Mouse (Mus musculus) thymus, adult 2 months (tissue): ENCODE results near the gene Gm11937.
"Not testable (repeated sequence)": the region's sequence is repeated elsewhere in the genome, so short reads cannot be mapped to it uniquely, and the experiment has no call there.

Experiments
- CTCF ChIP-seq: fragments of 200-500 bp; IDR thresholded peaks from 2 replicates; pipeline ENCODE4 v1.5.1; 2012; ENCODE audit warnings: mild to moderate bottlenecking, control low read depth, low read length, moderate library complexity, borderline replicate concordance; ENCODE audit not compliant: control insufficient read depth, poor library complexity, insufficient read depth; ENCODE audit errors: extremely low read depth
- POLR2A ChIP-seq: fragments of 200-500 bp; IDR thresholded peaks from 2 replicates; pipeline ENCODE4 v1.6.1; 2012; ENCODE audit warnings: mild to moderate bottlenecking, low read length, control low read depth, moderate library complexity; ENCODE audit not compliant: control insufficient read depth, poor library complexity, insufficient read depth; ENCODE audit errors: extremely low read depth

DNA sequence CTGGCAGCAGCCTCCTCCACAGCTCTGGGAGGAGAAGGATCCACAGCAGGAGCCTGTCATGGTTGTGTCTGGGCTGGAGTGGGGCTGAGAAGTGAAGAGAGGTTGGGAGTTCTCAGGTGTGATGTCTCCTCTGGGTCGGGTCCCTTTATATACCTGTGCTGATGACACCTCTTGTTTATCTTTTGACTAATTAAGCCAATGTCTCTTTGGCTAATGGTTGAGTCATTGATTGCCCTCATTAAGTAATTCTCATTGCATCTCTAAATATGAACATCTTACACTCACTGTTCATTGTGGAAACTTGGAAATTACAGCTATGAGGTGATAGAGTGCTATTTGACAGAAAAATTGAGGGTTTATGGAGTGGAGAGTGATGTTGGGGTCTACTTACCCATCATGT is 6.8 kb downstream of the Gm11937 start, which contains the start of gene Gm11938:
- TF ChIP-seq CTCF, POLR2A: not testable (repeated sequence)
